Mouse (Mus musculus) spleen, adult 2 months (tissue): Measurements from ENCODE around the gene Necap1. TPM values are rescaled to one million over a fixed set of nuclear protein-coding genes. Genes with fewer than 3 reads are reported as not detected.

Source experiments
- DNase-seq, 2 experiments: peaks; one replicate each; pipeline versions ENCODE4 v3.0.0 to v3.0.0-alpha.2; 2012 to 2021; ENCODE audit warnings: low spot score in 2 of 2, low read depth in 1 of 2
- H3K27ac ChIP-seq: fragments of 200-500 bp; 2 replicates; pipeline ENCODE4 v1.5.1; 2012; ENCODE audit warnings: low read length, inconsistent platforms; ENCODE audit not compliant: insufficient read depth
- H3K27me3 ChIP-seq: fragments of 200-500 bp; 2 replicates; pipeline ENCODE4 v1.6.1; 2012; ENCODE audit warnings: mild to moderate bottlenecking, moderate library complexity, low read length, inconsistent platforms; ENCODE audit not compliant: control insufficient read depth, insufficient read depth
- H3K36me3 ChIP-seq: fragments of 200-500 bp; 2 replicates; pipeline ENCODE4 v1.6.1; 2012; ENCODE audit warnings: mild to moderate bottlenecking, low read length, inconsistent platforms; ENCODE audit not compliant: control insufficient read depth, insufficient read depth
- H3K4me1 ChIP-seq: fragments of 200-500 bp; 2 replicates; pipeline ENCODE4 v1.6.1; 2011; ENCODE audit warnings: inconsistent platforms; ENCODE audit not compliant: control insufficient read depth, insufficient read depth, insufficient read length
- H3K4me3 ChIP-seq: fragments of 200-500 bp; 2 replicates; pipeline ENCODE4 v1.5.1; 2011; ENCODE audit warnings: mild to moderate bottlenecking, inconsistent platforms; ENCODE audit not compliant: insufficient read depth, insufficient read length; ENCODE audit errors: extremely low read depth
- CTCF ChIP-seq: fragments of 200-500 bp; IDR thresholded peaks from 2 replicates; pipeline ENCODE4 v1.5.1; 2011; ENCODE audit warnings: mild to moderate bottlenecking, inconsistent platforms; ENCODE audit not compliant: insufficient read depth, insufficient read length, insufficient replicate concordance; ENCODE audit errors: extremely low read depth
- POLR2A ChIP-seq: fragments of 200-500 bp; IDR thresholded peaks from 2 replicates; pipeline ENCODE4 v1.6.1; 2011; ENCODE audit warnings: low read depth, low read length, inconsistent platforms
- WGBS: fragments of 180-500 bp; shearing (Covaris S2); methylation state at CpG from one replicate; pipeline ENCODE4 v1.1.7; 2018; 5-methylcytosine and 5-hydroxymethylcytosine counted together
- polyA plus RNA-seq: library from polyadenylated mRNA; depleted of rRNA; stranded (reverse); fragments of >200 nt; gene quantifications from 2 replicates; pipeline ENCODE4 v1.2.3, GENCODE M21; 2012; rRNA removed

The Necap1 gene
- polyA plus RNA-seq, result 7.1 and 7.4 TPM in 2 replicates

- H3K4me1 ChIP-seq, result peaks cover 11% of the 10 kb centered on the region
- peak within 1 kb of the TSS; percentile 80 for H3K27ac ChIP-seq
- H3K27me3 ChIP-seq, result no peaks in the 10 kb centered on the region; the same call in 1 of the 2 replicates
- H3K36me3 ChIP-seq, result peaks cover 4% of the 10 kb centered on the region; the same call in 1 of the 2 replicates
- 6% methylated on average over 43 of the region's 43 CpGs for WGBS
- H3K4me3 ChIP-seq, result peak within 1 kb of the TSS; percentile 90
- TF ChIP-seq POLR2A (peak; percentile 78), CTCF (peak; percentile 77)
- DNase-seq, result peak; percentile 94 to 96
Observed at GRCm38 (mm10) chr6:122873871-122874719, at the start of gene Necap1. Gene Necap1 (plus strand): TSS chr6:122874474.

- no peak overlapping the region for H3K4me3 ChIP-seq
- peaks cover 20% of the 10 kb centered on the region; the same call in 1 of the 2 replicates for H3K4me1 ChIP-seq
- no peaks in the 10 kb centered on the region for H3K27me3 ChIP-seq
- 97% methylated on average over 9 of the region's 9 CpGs for WGBS
- H3K36me3 ChIP-seq, result peaks cover 5% of the 10 kb centered on the region; the same call in 1 of the 2 replicates
- no peak for DNase-seq
- TF ChIP-seq CTCF, result no peak
- no peak overlapping the region for H3K27ac ChIP-seq
Observed at GRCm38 (mm10) chr6:122825166-122825565, 49.1 kb upstream of the Necap1 start.

- peak overlapping the region; percentile 60 for H3K4me3 ChIP-seq
- peaks cover 8% of the 10 kb centered on the region for H3K36me3 ChIP-seq
- H3K4me1 ChIP-seq, result peaks cover 18% of the 10 kb centered on the region; the same call in 1 of the 2 replicates
- no peaks in the 10 kb centered on the region for H3K27me3 ChIP-seq
- whole genome bisulfite sequencing, result 6% methylated on average over 29 of the region's 29 CpGs
- DNase-seq, result peak in 1 of 2 experiments; percentile 46
- H3K27ac ChIP-seq, result peak overlapping the region; percentile 77
- TF ChIP-seq CTCF, result no peak
- TF ChIP-seq POLR2A, result no peak
Observed at GRCm38 (mm10) chr6:122825923-122826742, 48.1 kb upstream of the Necap1 start.

GRCm38 (mm10) chr6:122828086-122828485 is 46.2 kb upstream of the Necap1 start:
- no peak overlapping the region for H3K4me3 ChIP-seq
- DNase-seq, result peak in 1 of 2 experiments; percentile 35
- 73% methylated on average over 13 of the region's 13 CpGs for WGBS
- no peaks in the 10 kb centered on the region for H3K27me3 ChIP-seq
- H3K36me3 ChIP-seq, result peaks cover 21% of the 10 kb centered on the region
- TF ChIP-seq CTCF, result peak; percentile 39; the same call in 1 of the 2 replicates
- TF ChIP-seq POLR2A, result no peak
- no peak overlapping the region for H3K27ac ChIP-seq
- H3K4me1 ChIP-seq, result peaks cover 10% of the 10 kb centered on the region; the same call in 1 of the 2 replicates

GRCm38 (mm10) chr6:122832880-122833279 is 41.4 kb upstream of the Necap1 start:
- TF ChIP-seq CTCF, result no peak
- no peak for TF ChIP-seq POLR2A
- no peak for DNase-seq
- no peak overlapping the region for H3K27ac ChIP-seq
- H3K4me3 ChIP-seq, result no peak overlapping the region
- no peaks in the 10 kb centered on the region for H3K27me3 ChIP-seq
- WGBS, result 85% methylated on average over 7 of the region's 7 CpGs
- peaks cover 44% of the 10 kb centered on the region for H3K36me3 ChIP-seq
- H3K4me1 ChIP-seq, result no peaks in the 10 kb centered on the region

GRCm38 (mm10) chr6:122834365-122834764 is 39.9 kb upstream of the Necap1 start:
- peaks cover 51% of the 10 kb centered on the region for H3K36me3 ChIP-seq
- peak; percentile 54; the same call in 1 of the 2 replicates for TF ChIP-seq CTCF
- TF ChIP-seq POLR2A, result no peak

More at GRCm38 (mm10) chr6:122834365-122834764, 39.9 kb upstream of the Necap1 start:
- Histone ChIP-seq H3K4me3 (no peak overlapping the region), H3K27ac (no peak overlapping the region), H3K4me1 (no peaks in the 10 kb centered on the region), H3K27me3 (no peaks in the 10 kb centered on the region)
- 79% methylated on average over 4 of the region's 4 CpGs for WGBS
- DNase-seq, result peak; percentile 51 to 58
